Mouse (Mus musculus): ENCODE data around the gene Ddx49. TPM values are rescaled to one million over a fixed set of nuclear protein-coding genes. Genes with fewer than 3 reads are reported as not detected.

Gene Ddx49
- polyA plus RNA-seq (2015; fragmentation: Nextera tagmentation; extraction: Ambion mirVana): 32.9 and 34.5 TPM in 2 replicates

DNA sequence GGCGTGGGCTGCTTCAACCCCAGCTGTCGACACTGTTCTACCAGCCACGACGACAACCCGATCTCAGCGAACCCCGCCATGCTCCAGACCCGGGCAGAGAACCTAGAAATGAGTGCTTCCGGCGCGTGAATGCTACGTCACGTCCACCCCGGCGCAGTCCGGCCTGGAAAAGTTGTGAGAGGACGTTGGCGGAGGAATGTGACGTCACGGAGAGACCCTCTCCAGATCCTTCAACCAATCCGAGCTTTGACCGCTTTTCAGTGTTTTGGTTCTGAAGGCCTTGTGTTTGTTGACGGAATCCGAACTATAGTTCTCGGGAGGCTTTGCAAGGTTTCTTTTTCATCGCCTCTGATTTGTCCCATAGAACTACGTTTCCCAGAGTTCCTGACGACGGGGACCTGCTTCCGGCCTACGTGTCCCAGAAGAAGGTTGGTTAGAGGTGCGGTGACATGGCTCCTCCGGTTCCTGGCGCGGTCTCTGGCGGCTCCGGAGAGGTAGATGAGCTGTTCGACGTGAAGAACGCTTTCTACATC, at the start of gene Ddx49, which contains the start of gene Cope:
Gene Ddx49 (minus strand): TSS at position 132 of the 533 bp plus-strand sequence.
Gene Cope (plus strand): TSS at position 161 of the 533 bp plus-strand sequence.
- H3K27ac ChIP-seq (ENCODE audit: low read depth, low read length): peak within 1 kb of the TSS; percentile 62
- H3K27me3 ChIP-seq (replicated peaks; ENCODE audit: control insufficient read depth, insufficient read depth, low read length): no peaks in the 10 kb centered on the region
- under 1% methylated on average over 40 of the region's 40 CpGs for WGBS
- H3K4me3 ChIP-seq (ENCODE audit: low read depth, low read length): peak within 1 kb of the TSS; percentile 91
- TF ChIP-seq CTCF (IDR thresholded peaks at IDR 0.05; ENCODE audit: low read depth): no peak
- no peaks in the 10 kb centered on the region for H3K9me3 ChIP-seq (ENCODE audit: control insufficient read depth)
- peak within 1 kb of the TSS; percentile 87 for H3K9ac ChIP-seq (ENCODE audit: low read depth, low read length)
- ATAC-seq: peak; percentile 87
- peak within 1 kb of the TSS; percentile 86 for H3K4me2 ChIP-seq (replicated peaks; ENCODE audit: low read depth)
- H3K36me3 ChIP-seq (ENCODE audit: control insufficient read depth, insufficient read depth): peaks cover 48% of the 10 kb centered on the region
- peaks cover 2% of the 10 kb centered on the region; the same call in 1 of the 2 replicates for H3K4me1 ChIP-seq (replicated peaks; ENCODE audit: control insufficient read depth, insufficient read depth, low read length)

DNA sequence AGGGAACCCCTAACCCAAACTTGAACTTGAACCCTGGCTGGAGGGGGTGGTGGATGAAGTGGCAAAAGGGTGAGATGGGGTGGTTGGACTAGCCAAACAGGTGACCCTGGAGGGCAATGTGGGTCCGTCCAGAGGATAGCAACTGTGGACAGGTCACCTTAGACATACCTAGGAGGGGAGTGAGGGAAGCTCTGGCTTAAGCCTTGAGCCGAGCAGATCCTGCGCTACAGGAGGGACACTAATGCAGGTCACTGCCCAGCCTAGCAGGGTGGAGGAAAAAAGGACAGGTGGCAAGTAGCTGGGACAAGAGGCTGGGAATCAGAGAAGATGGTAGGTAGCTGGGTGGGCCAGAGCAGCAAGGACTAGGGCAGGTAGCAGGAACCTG, 49.7 kb upstream of the Ddx49 start:
- Histone ChIP-seq H3K9ac (ENCODE audit: low read depth, low read length) (peak overlapping the region; percentile 94), H3K27me3 (replicated peaks; ENCODE audit: control insufficient read depth, insufficient read depth, low read length) (no peaks in the 10 kb centered on the region), H3K4me2 (replicated peaks; ENCODE audit: low read depth) (peak overlapping the region; percentile 90), H3K4me3 (ENCODE audit: low read depth, low read length) (peak overlapping the region; percentile 93), H3K36me3 (ENCODE audit: control insufficient read depth, insufficient read depth) (peaks cover 10% of the 10 kb centered on the region; the same call in 1 of the 2 replicates), H3K4me1 (replicated peaks; ENCODE audit: control insufficient read depth, insufficient read depth, low read length) (peaks cover 35% of the 10 kb centered on the region), H3K27ac (ENCODE audit: low read depth, low read length) (no peak overlapping the region), H3K9me3 (ENCODE audit: control insufficient read depth) (no peaks in the 10 kb centered on the region)
- WGBS: 9% methylated on average over 3 of the region's 3 CpGs
- TF ChIP-seq CTCF (IDR thresholded peaks at IDR 0.05; ENCODE audit: low read depth): no peak
- ATAC-seq: no peak

DNA sequence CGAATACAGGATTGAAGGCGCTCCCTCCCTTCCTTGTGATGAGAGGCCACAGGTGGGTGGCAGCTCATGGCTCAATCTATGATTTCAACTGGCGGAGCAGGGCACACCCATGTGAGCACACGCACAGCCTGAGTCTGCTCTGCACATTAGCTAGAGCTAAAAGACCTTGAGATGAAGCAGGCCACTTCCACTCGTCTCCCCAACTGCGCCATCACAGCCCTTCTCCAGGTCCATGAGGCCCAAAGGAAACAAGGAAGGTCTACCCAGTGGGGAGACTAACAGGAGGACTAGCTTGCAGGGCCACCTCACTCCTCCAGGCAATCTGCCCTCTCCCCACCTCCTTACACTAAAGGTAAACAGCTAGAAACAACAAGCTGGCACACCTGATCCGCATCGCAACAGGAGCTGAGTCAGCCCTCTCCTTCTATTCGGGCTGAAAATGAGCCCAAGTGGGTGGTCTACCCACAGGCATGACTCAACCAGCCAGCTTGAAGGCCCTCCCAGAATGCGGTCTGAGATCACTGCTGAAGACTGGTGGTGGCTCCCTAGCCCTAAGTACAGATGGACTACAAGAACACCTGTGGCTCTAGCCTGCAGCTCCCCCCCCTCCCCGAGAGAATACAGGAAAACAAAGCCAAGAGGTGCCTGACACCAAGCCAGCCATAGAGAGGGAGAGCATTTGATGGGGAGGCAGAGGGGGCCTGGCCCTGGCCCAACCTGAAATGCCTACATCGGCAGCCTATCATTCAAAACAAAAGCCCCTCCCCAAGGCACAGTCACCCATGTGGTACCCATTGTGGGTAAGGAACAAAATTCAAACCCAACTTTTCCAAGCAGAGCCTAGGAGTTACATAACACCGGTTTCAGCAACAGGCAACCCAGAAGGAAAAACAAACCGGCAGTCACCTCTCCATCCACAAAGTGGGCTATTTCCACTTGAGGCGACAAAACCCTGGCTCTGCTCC, 49.0 kb upstream of the Ddx49 start:
- Histone ChIP-seq H3K9me3 (ENCODE audit: control insufficient read depth) (no peaks in the 10 kb centered on the region), H3K4me1 (replicated peaks; ENCODE audit: control insufficient read depth, insufficient read depth, low read length) (peaks cover 35% of the 10 kb centered on the region), H3K4me2 (replicated peaks; ENCODE audit: low read depth) (peak overlapping the region; percentile 90), H3K4me3 (ENCODE audit: low read depth, low read length) (peak overlapping the region; percentile 93), H3K27ac (ENCODE audit: low read depth, low read length) (no peak overlapping the region), H3K27me3 (replicated peaks; ENCODE audit: control insufficient read depth, insufficient read depth, low read length) (no peaks in the 10 kb centered on the region), H3K9ac (ENCODE audit: low read depth, low read length) (peak overlapping the region; percentile 94), H3K36me3 (ENCODE audit: control insufficient read depth, insufficient read depth) (peaks cover 14% of the 10 kb centered on the region)
- 24% methylated on average over 15 of the region's 15 CpGs for WGBS
- no peak for ATAC-seq
- no peak for TF ChIP-seq CTCF (IDR thresholded peaks at IDR 0.05; ENCODE audit: low read depth)

DNA sequence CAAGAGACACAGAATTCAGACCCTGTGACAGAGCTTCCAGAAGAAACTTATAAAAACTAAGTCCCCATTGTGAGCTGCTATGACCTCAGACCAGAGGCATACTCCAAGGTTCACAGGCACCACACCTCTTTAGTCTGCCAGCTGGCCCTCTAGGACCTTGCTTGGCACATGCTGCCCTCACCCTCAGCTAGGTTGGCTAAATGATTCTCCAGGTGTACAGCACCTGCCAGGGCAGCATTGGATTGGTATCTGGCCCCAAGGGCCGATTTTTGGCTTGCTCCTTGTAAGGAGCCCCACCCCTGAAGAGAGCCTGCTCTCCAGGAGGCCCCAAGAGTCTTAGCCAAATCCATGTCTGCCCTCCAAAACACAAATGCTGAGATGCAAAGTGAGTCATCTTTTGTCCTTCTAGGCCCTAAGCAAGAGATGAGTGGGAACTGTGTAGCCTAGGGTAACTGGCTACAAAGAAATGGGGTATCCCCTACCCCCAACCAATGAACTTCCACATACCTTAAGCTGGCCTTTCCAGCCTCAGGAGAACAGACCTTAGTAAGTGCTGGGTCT, 45.7 kb upstream of the Ddx49 start:
- H3K27ac ChIP-seq (ENCODE audit: low read depth, low read length): no peak overlapping the region
- ATAC-seq: peak; percentile 34
- TF ChIP-seq CTCF (IDR thresholded peaks at IDR 0.05; ENCODE audit: low read depth): no peak
- no peak overlapping the region for H3K4me3 ChIP-seq (ENCODE audit: low read depth, low read length)
- no peak overlapping the region for H3K4me2 ChIP-seq (replicated peaks; ENCODE audit: low read depth)
- peaks cover 29% of the 10 kb centered on the region for H3K4me1 ChIP-seq (replicated peaks; ENCODE audit: control insufficient read depth, insufficient read depth, low read length)
- H3K9ac ChIP-seq (ENCODE audit: low read depth, low read length): no peak overlapping the region
- WGBS: 50% methylated on average over 1 of the region's 1 CpGs
- H3K9me3 ChIP-seq (ENCODE audit: control insufficient read depth): no peaks in the 10 kb centered on the region
- no peaks in the 10 kb centered on the region for H3K27me3 ChIP-seq (replicated peaks; ENCODE audit: control insufficient read depth, insufficient read depth, low read length)
- H3K36me3 ChIP-seq (ENCODE audit: control insufficient read depth, insufficient read depth): peaks cover 27% of the 10 kb centered on the region

DNA sequence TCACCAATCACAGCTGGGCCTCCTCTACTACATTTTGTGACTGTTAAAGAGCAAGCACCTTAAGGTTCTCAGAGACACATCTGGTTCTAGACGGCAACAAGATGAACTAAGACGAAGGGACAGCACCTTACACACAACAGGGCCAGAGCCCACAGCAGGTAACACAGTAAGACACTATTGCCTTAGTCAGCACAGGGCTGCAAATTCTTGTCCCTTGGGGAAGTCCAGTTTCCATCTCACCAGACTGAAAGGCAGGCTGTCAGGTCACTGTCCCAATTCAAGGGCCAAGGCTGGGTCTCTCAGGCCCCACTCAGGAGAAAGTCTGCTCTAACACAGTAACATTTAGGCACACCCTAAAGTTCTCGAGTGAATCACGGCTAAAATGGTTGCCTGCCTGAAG, 45.2 kb upstream of the Ddx49 start:
- Histone ChIP-seq H3K4me3 (ENCODE audit: low read depth, low read length) (no peak overlapping the region), H3K9ac (ENCODE audit: low read depth, low read length) (no peak overlapping the region), H3K4me1 (replicated peaks; ENCODE audit: control insufficient read depth, insufficient read depth, low read length) (peaks cover 29% of the 10 kb centered on the region), H3K27ac (ENCODE audit: low read depth, low read length) (no peak overlapping the region), H3K36me3 (ENCODE audit: control insufficient read depth, insufficient read depth) (peaks cover 32% of the 10 kb centered on the region), H3K4me2 (replicated peaks; ENCODE audit: low read depth) (no peak overlapping the region), H3K27me3 (replicated peaks; ENCODE audit: control insufficient read depth, insufficient read depth, low read length) (no peaks in the 10 kb centered on the region), H3K9me3 (ENCODE audit: control insufficient read depth) (no peaks in the 10 kb centered on the region)
- no peak for TF ChIP-seq CTCF (IDR thresholded peaks at IDR 0.05; ENCODE audit: low read depth)
- WGBS: 70% methylated on average over 4 of the region's 4 CpGs
- ATAC-seq: no peak

DNA sequence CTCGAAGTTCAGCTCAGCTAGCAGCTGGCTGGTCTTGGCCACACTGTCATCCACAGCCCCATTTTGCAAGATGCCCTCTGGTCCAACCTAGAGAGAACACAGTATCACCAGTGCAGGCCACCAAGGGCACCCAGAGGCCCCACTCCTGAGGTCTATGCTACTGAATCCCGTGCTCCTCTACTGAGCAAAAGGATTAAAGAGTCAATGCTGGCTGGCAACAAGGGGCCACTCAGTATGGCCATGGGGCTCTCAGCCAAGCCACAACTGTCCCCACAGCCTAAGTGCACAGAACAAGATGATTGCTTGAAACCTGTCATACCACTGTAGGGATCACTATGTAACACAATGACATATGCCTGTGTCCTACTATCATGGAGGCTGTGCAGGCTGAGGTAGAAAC, 42.0 kb upstream of the Ddx49 start:
- peaks cover 61% of the 10 kb centered on the region for H3K36me3 ChIP-seq (ENCODE audit: control insufficient read depth, insufficient read depth)
- WGBS: 96% methylated on average over 2 of the region's 2 CpGs
- H3K27me3 ChIP-seq (replicated peaks; ENCODE audit: control insufficient read depth, insufficient read depth, low read length): no peaks in the 10 kb centered on the region

More for the DNA sequence above, 42.0 kb upstream of the Ddx49 start:
- peaks cover 15% of the 10 kb centered on the region for H3K4me1 ChIP-seq (replicated peaks; ENCODE audit: control insufficient read depth, insufficient read depth, low read length)
- no peak overlapping the region for H3K27ac ChIP-seq (ENCODE audit: low read depth, low read length)
- no peak overlapping the region for H3K9ac ChIP-seq (ENCODE audit: low read depth, low read length)
- H3K4me3 ChIP-seq (ENCODE audit: low read depth, low read length): no peak overlapping the region
- no peaks in the 10 kb centered on the region for H3K9me3 ChIP-seq (ENCODE audit: control insufficient read depth)
- H3K4me2 ChIP-seq (replicated peaks; ENCODE audit: low read depth): no peak overlapping the region
- no peak for ATAC-seq
- no peak for TF ChIP-seq CTCF (IDR thresholded peaks at IDR 0.05; ENCODE audit: low read depth)

All from intestine, postnatal 0 days (tissue).